Mouse (Mus musculus) frontal cortex, adult (tissue): ENCODE data around the gene Tfpi.
A peak's percentile ranks its signal among the peaks of the same experiment; 100 is the strongest.
"Not testable (repeated sequence)": the region's sequence is repeated elsewhere in the genome, so short reads cannot be mapped to it uniquely, and the experiment has no call there.

Source experiments
- ATAC-seq: cut with Nextera tagmentation; 2 replicates; pipeline ENCODE4 v1.9.2; 2017; ENCODE audit warnings: mild to moderate bottlenecking, moderate library complexity, mixed read lengths; ENCODE audit not compliant: low TSS enrichment

The Tfpi gene

DNA sequence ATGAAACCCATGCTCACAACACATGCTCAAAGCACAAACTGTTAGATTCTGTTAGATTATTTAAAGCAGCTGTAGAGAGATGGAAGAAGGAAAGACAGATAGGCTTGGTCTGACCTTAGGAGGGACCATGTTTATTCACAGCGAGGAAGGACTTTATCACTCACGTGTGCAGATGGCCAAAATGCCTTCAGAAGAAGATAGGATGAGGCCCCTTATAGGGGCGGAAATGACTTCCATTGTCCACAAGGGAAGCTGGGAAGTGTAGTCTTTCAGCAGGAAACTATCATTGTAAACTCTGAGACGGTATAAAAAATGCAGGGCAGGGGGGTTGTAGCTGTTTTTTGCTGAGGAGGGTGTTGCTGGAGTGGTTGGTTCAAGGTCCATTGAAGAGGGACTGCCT lies at the start of gene Tfpi:
Gene Tfpi (minus strand): TSS at position 199 of the 400 bp plus-strand sequence.
- no peak for ATAC-seq

DNA sequence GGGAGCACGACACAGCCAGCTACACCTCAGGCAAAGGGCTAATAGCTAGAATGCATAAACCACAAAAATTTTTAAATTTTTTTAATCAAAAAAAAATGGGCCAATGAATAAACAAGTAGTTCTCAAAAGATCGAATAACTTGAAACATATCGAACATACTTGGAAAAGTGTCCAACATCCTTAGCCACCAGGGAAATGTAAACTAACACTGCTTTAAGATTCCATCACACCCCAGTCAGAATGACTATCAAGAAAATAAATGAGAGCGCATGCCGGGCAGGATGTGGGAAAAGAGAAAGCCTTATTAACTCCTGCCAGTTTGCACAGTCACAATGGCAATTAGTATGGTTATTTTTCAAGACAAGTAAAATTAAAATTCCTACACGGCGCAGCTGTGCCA lies 49.6 kb upstream of the Tfpi start:
- ATAC-seq = no peak

DNA sequence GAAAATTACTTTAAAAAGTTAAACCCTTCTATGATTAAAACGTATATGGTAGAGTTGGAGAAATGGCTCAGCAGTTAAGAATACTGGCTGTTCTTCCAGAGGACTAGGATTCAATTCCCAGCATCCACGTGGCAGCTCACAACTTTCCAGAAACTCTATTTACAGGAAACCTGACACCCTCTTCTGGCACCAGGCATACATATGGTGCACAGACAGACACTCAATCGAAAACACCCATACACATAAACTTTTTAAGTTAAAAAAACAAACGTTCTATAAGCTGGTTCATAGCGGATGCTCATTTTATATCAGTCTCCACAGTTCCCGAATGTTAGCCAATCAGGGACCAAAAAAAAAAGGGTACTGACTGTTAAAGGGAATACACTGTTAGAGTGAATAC lies 49.2 kb upstream of the Tfpi start:
- ATAC-seq = no peak

DNA sequence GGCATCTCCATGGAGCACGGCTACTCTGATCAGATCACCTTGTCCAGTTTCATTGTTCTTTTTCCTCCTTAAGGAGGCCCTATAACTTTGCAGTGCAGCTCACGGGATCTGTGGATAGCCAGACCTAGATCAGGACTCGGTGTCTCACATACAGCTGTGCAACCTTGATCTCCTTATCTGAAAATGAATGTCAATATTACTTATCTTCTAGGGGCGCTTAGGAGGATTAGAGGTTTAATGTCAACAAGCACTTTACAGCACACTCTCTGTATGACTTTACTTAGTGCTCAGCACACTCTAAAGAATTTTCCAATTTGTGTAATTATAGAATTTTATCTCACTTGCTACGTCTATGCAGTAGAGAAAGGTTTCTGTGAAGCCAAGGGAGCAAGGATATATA lies 48.5 kb upstream of the Tfpi start:
- ATAC-seq = no peak

DNA sequence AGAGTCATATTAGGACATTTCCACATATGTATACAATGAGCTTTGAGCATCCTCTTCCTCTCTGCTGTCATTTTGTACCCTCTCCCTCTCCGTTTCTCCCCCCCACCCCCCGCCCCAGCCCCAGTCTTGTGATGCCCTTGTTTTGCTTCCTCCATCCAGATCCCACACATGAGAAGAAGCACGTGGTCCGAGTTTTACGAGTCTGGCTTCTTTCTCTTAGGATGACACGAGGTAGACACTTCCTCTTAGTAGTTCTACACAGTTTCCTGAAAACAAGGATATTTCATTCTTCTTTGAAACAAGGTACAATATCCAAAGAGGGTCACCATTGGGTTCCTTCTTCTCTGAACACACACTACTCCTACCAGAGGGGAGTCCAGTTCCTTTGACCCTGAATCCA lies 47.4 kb upstream of the Tfpi start:
- ATAC-seq = no peak

DNA sequence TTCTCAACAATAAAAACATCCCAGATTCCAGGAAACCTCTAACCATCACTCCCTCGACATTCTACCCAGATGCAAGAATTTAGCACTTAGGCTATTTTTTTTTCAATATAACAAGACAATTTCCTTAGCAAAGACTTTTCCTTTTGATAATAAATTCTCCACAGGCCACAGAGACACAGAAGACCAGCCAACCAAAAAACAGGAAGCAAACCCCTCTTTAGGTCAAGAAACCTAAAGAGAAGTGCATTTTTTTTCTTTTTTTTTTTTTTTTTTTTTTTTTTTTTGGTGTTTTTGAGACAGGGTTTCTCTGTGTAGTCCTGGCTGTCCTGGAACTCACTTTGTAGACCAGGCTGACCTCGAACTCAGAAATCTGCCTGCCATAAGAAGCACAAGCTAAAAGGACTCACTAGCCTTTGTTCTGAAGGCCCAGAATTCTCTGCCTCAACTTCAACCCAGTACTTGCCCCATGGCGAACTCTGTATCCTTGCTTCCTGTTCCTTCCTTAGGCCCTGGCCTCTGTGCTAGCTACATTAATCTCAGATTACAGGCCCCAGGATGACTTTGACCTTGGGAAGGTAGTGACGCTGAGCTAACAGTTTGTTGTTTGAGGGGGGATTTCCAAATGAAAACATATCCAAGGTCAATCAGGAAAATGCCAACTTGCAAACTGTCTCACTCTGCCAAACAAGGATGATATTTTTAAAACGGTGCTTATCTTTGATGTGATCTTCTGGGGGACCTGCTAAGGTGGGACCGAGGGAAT lies 46.7 kb upstream of the Tfpi start:
- ATAC-seq = no peak

DNA sequence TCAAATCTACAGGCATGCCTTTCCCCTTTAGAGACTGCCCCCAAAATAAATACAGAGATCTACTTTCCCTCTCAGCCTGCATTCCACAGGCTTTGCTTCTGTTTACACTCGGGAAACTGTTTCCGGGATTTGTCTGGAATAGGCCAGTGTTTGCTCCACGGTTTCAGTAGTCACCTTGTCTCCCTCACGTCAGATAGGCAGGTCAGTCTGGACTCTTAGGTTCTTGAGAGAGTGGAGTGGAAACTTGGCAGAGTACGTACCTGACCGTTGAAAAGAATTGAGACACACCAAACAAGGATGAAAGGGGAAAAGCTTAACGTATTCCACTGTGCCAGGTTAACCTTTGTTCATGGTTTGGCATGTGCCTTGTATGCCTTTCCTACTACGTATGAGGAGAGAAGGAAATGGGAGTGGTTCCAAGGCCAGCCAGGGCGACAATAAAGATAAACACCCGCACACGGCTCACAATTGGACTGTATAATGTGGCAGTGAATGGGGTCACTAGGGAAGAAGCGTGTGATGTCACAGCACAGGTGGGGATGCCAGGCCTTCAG lies 43.0 kb upstream of the Tfpi start:
- ATAC-seq = no peak

DNA sequence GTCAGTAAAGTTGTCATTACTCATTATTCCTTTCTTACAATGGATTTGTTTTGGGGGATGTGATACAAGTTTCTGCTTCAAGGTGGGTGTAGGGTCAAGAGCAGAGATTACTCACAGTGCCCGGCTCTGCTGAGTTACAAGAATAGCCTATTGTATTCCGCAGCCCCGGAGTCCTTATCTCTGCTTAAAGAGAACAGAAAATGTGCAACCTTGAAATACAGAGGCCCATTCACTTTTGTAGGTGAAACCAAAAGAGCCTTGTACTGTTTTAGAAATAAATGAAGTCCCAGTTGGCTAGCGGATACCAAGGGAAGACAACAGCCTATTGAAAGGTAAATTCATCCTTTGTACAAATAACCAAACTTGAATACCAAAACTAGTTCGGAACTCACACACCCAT lies 42.2 kb upstream of the Tfpi start:
- ATAC-seq = no peak

DNA sequence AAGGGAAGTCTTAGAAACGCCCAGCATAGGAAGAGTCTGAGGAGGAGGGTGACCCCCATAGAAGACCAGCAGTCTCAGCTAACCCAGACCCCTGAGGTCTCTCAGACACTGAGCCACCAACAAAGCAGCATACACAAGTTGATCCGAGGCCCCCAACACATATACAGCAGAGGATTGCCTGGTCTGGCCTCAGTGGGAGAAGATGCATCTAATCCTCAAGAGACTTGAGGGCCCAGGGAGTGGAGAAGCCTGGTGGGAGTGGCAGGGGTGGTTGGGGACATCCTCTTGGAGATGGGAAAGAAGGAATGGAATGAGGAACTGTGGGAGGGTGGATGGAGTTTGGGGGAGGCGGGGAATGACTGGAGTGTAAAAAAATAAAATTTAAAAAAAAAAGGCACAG lies 36.7 kb upstream of the Tfpi start:
- ATAC-seq = no peak

DNA sequence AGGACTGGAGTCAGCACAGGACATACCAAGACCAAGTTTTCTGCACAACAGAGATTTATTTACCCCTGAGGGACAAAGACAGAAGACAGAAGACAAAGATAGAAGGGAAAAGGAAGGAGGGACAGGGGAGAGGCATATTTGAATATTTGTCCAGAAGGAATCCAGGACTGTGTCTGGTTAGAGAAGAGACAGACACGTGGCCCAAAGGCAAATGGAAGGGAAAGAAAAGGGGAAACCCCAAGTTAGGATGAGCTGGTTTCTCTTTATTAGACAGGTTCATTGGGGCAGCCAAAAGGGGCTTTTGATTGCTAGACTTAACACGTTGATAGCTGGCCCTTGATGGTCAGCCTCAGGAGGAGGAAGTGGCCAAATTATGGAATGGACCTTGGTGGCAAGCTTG lies 34.9 kb upstream of the Tfpi start:
- peak; percentile 47; the same call in 1 of the 2 replicates for ATAC-seq

DNA sequence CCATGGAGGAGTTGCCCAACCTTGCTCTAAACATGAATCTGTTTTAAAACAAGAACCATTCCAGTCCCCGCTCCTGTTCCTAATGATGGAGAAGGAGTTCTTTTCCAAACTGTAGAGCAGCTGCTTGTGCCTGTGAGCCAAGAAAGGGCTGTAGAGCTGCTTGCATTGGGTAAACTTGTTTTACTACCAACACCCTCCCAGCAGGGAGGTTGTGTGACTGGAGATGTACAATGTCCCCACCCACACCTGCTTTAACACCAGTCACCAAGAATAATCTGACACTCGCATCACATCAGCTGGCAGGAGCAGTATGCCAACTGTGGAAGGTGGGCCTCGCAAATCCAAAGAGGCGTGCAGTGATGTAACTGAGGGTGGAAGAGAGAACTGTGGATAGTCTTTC lies 34.5 kb upstream of the Tfpi start:
- ATAC-seq = peak; percentile 98

DNA sequence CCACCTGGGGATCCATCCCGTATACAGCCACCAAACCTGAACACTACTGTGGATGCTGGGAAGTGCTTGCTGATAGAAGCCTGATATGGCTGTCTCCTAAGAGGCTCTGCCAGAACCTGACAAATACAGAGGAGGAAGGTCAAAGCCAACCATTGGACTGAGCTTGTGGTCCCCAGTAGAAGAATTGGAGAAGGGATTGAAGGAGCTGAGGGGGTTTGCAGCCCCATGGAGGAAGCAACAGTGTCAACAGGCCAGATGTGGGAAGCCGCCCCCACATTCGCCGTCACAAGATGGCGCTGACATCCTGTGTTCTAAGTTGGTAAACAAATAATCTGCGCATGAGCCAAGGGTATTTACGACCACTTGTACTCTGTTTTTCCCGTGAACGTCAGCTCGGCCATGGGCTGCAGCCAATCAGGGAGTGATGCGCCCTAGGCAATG lies 28.4 kb upstream of the Tfpi start:
- ATAC-seq = not testable (repeated sequence)

DNA sequence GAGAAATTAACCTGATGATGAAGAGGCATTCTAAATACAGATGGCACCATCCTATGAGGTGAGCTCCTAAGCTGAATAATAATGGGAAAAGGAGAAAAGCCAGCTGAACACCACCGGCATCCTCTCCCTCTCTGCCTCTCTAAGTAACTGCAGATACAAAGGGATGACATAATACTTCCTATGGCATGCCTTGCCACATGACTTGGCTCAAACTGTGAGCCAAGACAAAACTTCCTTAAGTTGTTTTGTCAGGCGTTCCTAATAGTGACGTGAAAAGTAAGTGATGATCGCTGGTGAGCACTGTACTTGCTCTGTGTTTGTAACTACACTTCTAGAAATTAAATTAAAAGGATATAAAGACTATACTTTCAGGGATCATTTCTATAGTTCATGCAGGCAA lies 27.7 kb upstream of the Tfpi start:
- ATAC-seq = no peak

DNA sequence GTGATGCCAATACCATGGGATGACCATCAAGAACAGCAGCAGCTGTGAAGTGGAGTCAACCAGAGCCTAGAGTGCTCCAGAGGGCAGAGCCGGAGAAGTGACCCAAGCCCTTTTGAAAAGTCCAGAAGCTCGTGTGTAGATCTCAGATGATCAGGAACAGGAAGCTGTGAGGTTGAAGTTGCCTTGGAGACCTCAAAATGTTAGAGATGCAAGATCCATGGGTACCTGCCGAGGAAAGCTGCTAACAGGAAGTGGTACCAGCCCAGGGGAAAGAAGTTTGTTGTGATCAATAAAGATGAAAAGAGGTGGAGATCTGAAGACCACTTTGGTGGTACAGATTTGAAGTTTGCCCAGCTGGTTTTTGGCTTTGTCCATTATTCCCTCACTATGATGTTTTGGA lies 22.3 kb upstream of the Tfpi start:
- no peak for ATAC-seq

DNA sequence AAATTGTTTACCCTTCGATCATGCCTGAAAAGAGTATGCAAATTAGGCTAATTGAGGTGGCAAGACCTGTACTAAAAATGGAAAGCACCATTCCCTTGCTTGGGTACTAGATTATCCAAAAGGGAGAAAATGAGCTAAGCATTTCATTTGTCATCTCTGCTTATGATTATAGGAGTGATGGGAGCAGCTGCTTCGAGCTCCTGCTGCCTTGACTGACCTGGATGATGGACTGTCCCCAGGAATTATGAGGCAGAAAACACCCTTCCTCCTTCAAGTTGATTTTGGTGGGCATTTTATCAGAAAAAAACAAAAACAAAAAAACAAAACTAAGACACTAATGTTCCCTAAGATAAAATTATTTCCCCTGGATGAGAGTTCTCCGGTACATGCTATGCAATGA lies 18.5 kb upstream of the Tfpi start:
- no peak for ATAC-seq

DNA sequence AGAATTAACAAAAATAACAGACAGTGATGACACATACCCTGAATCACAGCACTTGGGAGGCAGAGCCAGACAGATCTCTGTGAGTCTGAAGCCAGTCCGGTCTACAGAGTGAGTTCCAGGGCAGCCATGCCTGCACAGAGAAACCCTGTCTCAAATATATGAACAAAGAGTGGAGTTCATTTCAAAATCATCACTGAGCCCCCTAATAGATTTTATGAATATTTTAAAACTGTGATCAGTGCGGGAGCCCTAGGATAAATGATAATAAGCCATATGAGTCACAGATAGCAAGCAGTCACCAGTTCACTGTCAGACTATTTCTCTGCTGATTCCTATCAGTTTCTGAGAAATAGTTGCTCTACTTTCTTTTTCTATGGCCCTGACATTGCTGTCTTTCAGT lies 17.1 kb upstream of the Tfpi start:
- ATAC-seq = no peak

DNA sequence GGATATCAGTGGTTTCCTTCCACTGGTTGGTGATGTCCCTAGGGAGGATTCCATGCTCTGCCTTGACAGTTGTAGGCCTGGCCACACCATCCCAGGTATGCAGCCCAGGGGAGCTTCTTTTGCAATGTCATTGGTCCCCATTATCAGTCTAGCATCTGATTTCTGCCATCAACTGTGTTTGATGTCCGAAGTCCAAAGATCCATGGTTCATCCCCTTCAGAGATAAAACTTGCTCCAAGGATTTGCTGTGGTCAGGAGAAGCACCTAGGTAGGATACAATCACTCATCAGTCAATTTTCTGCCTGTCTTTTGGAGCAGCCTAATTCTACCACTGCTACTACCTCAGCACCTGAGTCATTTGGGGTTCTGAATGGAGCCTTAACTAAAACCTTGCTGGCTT lies 15.1 kb upstream of the Tfpi start:
- no peak for ATAC-seq

DNA sequence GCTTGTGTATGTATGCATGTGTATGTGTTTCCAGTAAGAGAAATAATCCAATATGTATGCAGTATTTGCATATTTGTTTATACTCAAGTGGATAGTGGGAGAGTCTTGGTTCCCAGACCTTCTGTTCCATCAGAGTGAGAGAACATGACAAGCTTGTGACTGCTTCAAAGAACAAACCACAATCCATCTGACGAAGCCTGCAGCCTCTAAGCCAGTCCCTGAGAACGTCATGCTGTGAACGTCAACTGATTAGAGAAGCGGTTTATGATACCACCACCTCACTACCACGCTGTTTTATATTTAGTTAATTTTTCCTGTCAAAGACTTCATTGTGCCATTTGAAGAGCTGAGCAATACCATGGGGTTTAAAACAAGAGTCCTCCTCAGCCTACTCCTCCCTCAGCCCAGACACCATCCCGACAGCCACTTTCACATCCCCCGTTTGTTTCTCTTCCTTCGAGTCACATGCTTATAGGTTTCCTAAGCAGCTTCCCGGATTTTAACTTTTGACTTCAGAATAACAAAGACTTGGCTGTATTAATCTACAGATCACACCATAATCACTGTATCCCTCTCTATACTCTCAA lies 11.2 kb upstream of the Tfpi start:
- peak; percentile 82 for ATAC-seq

DNA sequence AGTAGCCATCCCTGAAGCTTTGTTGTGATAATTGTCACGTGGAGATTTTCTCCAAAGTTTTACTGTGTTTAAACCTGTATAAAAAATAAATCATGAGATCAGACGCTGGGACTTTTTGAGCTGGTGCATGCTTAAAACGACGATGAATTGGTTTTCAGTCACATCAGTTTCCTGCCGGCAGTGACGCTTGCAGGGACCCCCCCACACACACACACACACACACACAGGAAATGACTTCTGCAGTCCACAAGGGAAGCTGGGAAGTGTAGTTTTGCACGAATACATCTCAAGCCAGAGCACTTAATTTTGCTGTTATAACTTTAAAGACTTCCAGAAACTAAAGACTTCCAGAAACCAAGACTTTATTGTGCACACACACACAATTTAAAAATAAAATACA lies 5.3 kb upstream of the Tfpi start:
- ATAC-seq = peak; percentile 91

DNA sequence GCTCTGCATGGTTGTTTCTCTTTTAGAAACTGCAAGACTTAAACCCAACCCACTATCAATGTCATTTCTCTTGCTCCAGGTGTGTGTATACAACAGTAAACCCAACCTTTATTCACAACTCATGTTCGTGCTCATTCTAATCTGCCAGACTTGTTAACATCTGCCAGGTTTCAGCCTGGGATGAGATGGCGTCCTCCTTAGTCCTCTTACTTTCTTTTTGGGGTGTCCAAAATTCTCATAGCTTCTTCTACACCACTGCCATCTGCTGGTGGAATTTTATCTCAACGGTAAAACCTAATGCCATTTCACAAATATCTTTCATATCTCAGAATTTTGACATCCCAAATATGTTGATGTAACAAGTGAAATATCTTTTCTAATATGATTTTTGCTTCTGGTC lies 2.5 kb upstream of the Tfpi start:
- ATAC-seq = peak; percentile 72

DNA sequence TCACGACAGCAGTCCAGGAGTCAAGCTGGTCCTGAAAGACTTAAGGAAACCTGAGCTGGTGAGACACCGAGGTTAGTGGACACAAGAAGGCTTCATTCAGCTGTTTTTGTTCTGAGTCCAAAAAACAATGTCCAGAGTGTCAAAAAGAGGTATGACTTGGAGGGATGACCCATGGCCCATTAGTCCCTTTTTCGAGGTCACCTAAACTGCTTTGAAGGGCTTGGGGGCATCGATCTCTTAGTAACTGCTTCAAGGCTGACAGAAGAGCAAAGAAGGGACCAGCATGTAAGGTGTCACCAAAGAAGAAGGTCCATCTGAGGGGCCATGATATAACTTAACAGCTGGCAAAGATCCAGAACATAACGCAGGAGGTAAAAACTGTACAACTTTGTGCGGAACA lies 1.2 kb upstream of the Tfpi start:
- no peak for ATAC-seq

DNA sequence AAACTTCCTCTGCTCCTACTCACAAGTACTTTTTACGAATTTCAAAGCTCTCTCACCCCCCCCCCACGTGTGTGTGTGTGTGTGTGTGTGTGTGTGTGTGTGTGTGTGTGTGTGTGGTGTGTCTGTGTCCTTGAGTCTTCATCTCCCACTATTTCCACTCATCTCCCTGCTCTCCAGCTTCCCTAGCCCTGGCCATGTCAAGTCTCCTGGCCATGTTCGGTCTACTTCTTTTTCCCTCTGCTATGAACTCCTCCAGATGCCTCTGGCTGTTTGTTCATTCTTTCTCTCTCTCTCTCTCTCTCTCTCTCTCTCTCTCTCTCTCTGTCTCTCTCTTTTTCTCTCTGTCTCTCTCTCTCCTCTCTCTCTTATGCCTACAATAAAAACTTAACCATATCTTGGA lies 444 bp downstream of the Tfpi start:
- no peak for ATAC-seq

DNA sequence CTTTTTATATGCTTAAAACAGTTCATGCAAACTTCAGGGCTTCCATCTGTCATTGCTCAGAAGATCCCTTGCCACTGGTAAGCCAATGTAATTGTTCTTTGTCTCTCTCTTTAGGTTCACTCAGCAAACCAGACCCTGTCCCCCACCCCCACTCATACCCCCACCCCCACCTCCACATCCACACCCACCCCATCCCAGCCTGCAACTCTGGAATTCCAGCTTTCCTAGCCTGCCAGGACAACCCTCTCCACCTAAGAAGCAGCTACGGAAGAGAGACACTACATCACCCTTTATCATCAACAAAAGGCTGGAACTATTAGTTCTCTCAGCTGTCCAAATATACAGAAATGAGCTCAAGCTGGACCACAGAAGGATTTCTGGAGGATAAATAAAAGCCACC lies 974 bp downstream of the Tfpi start:
- ATAC-seq = no peak

DNA sequence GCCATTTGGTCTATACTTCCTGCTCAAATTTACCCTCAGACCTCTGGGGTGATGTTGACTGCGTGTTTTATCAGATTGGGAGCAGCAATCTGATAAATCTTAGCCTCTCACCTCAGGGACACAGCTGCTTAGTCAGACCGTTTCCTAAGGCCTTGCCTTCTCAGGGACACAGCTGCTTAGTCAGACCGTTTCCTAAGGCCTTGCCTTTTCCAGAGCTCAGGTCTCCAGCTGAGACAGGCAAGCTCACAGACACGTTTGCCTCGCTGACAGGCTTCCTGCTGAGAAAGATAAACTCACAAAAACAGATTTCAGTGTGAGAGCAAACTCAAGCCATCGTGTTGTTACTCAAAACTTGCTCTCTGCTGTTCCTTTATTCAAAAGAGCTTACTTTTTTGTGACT lies 1.9 kb downstream of the Tfpi start:
- ATAC-seq = no peak
